Mouse (Mus musculus) brain, embryonic 14.5 days (tissue): Measurements from ENCODE around the gene Galnt10.

Source experiments
- CTCF ChIP-seq: fragments of 200-500 bp; IDR thresholded peaks from 2 replicates; pipeline ENCODE4 v1.5.1; 2012; ENCODE audit warnings: inconsistent platforms, mild to moderate bottlenecking, moderate library complexity, borderline replicate concordance; ENCODE audit not compliant: insufficient read depth, insufficient read length; ENCODE audit errors: extremely low read depth
- POLR2A ChIP-seq: fragments of 200-500 bp; IDR thresholded peaks from 2 replicates; pipeline ENCODE4 v1.6.1; 2012; ENCODE audit warnings: mild to moderate bottlenecking, inconsistent platforms, borderline replicate concordance; ENCODE audit not compliant: poor library complexity, insufficient read depth, insufficient read length, severe bottlenecking; ENCODE audit errors: extremely low read depth

DNA sequence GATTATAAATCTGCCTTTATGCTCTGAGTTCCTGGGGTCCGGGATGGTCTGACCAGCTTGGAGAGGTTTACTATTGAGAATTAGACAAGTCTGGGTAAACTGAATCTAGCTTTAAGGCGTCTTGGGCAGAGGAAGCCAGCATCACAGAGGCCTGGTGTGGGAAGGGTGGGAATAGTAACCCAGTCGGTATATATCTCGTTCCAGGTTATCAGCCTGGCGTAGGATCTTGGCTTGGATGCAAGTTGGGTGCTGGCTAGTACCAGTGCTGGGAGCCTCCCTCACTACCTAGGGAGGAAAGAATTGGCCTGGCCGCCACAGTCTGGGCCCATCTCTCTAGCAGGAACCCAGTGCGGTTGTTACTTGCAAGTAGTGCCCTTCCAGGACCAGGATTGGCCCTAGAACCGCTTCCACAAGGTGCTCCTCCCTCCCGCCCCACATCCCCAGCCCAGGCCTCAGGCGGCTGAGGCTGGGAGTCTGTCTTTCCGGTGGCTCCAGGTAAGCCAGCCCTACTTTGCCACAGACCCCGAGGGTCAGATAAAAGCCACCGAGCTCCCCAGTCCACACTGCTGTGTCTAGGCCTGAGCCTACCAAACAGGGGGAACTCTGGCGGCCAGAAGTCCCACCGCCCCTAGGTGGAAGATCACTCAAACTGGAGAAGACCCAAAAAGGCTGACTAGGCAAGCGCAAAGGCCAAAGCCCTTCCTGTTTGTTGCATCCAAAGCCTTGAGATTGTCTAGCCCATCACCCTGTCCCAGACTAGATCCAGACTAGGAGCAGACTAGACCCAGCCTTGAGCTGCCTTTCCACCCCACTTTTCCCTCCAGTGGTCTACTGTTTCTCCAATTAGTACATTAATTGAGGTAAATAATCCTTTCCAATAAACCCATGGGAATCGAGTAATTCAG lies 184.9 kb downstream of the Galnt10 start:
- no peak for TF ChIP-seq CTCF
- TF ChIP-seq POLR2A, result no peak
